Mouse (Mus musculus): ENCODE data around the gene Zfp446. TPM values are rescaled to one million over a fixed set of nuclear protein-coding genes. Genes with fewer than 3 reads are reported as not detected.

The Zfp446 gene
- 7.5 and 7.8 TPM in 2 replicates for total RNA-seq (2012; rRNA removed)
- total RNA-seq (2014; rRNA removed) = 11.9 and 12.8 TPM in 2 replicates
- 12.5 and 12.9 TPM in 2 replicates for polyA plus RNA-seq (2012; ENCODE audit: insufficient read length, low read depth)

DNA sequence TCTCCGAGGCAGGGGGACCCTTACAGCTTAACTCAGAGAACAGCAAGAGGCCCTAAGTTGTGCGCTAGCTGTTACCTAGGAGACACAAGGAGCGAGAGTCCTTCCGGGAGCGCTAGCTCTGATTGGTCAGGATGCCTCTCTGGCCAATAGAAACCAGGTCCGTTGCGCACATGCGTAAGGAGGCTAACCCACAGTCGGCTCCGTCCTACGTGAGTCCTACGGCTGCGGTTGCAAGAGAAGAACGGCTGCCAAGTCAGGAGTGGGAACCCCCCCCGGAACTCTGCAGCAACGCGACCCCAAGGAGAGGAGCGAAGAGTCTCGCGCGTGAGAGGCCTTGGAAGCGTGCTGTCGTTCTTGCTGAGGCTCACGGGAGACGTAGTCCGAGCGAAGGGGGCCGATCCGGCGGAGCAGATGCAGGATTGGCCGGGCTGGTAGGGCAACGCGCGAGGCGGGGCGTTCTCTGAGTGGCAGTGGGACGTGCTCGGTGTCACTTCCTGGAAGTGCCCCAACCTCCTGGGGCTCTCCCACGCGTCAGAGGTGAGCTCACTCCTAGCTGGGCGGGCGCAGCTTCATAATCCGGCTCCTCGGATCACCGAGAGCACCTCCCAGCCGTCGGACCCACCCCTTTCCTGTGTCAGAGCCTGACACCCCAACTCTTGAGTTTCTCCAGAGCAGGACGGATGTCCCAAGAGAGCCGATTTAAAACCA is at the start of gene Zfp446:
TSS of gene Zfp446 (plus strand) at position 167 of the 708 bp plus-strand sequence.
- Histone ChIP-seq H3K9me3 (replicated peaks; ENCODE audit: low read length) (no peaks in the 10 kb centered on the region), H3K27ac (ENCODE audit: insufficient read depth, low read depth) (peak within 1 kb of the TSS; percentile 74), H3K36me3 (replicated peaks in 1 of 2; ENCODE audit: control insufficient read depth in 1 of 2, insufficient read depth in 1 of 2, low read length in 1 of 2) (peaks cover 12 to 26% of the 10 kb centered on the region in 2 experiments), H3K27me3 (replicated peaks) (no peaks in the 10 kb centered on the region), H3K9ac (ENCODE audit: insufficient read depth, low read depth) (peak within 1 kb of the TSS; percentile 66), H3K4me3 (replicated peaks in 1 of 3; ENCODE audit: low read depth in 2 of 3, low read length in 2 of 3, poor library complexity in 1 of 3) (peak within 1 kb of the TSS; percentile 73 to 80 (median 74)), H3K79me2 (replicated peaks; ENCODE audit: control insufficient read depth, extremely low read depth, insufficient read depth, poor library complexity, severe bottlenecking) (no peaks in the 10 kb centered on the region), H3K4me1 (ENCODE audit: control insufficient read depth in 1 of 2, insufficient read depth in 2 of 2) (peaks cover 10 to 31% of the 10 kb centered on the region in 2 experiments; a peak in 3 of 4 replicates), H3K4me2 (ENCODE audit: insufficient read depth, low read depth, poor library complexity, severe bottlenecking) (peak within 1 kb of the TSS; percentile 72)
- DNase-seq (ENCODE audit: extremely low read depth) = peak; percentile 96
- no peak for TF ChIP-seq ZKSCAN1 (IDR thresholded peaks at IDR 0.05; ENCODE audit: borderline replicate concordance, low read depth, low read length)
- peak; percentile 65 for TF ChIP-seq BHLHE40 (IDR thresholded peaks at IDR 0.05; ENCODE audit: low read depth, low read length)
- TF ChIP-seq USF2 (conservative IDR thresholded peaks at IDR 0.05; ENCODE audit: low read depth, low read length) = no peak
- TF ChIP-seq E2F4 (IDR thresholded peaks at IDR 0.05; ENCODE audit: insufficient replicate concordance, low read depth, low read length) = no peak
- no peak for TF ChIP-seq PAX5 (IDR thresholded peaks at IDR 0.05; ENCODE audit: low read length)
- no peak for TF ChIP-seq SMC3 (IDR thresholded peaks at IDR 0.05; ENCODE audit: low read depth, low read length)
- no peak for TF ChIP-seq GABPA (IDR thresholded peaks at IDR 0.05; ENCODE audit: insufficient replicate concordance, low read depth, low read length)
- TF ChIP-seq ZMIZ1 (IDR thresholded peaks at IDR 0.05; ENCODE audit: low read depth, low read length) = 0 out of 2 replicates have a peak, but pooled peaks have one; percentile 36
- TF ChIP-seq MAX (IDR thresholded peaks at IDR 0.05; ENCODE audit: low read length) = peak; percentile 89
- TF ChIP-seq KAT2A (IDR thresholded peaks at IDR 0.05; ENCODE audit: insufficient replicate concordance, low read length) = peak; percentile 73; the same call in 1 of the 2 replicates
- no peak for TF ChIP-seq POLR2AphosphoS2 (IDR thresholded peaks at IDR 0.05; ENCODE audit: low read depth, low read length)
- no peak for TF ChIP-seq UBTF (IDR thresholded peaks at IDR 0.05; ENCODE audit: low read depth, low read length)
- peak; percentile 65; the same call in 1 of the 2 replicates for TF ChIP-seq NELFE (IDR thresholded peaks at IDR 0.05; ENCODE audit: low read depth, low read length)
- peak; percentile 92 for TF ChIP-seq ELF1 (IDR thresholded peaks at IDR 0.05; ENCODE audit: low read depth, low read length)
- TF ChIP-seq CHD2 (IDR thresholded peaks at IDR 0.05; ENCODE audit: low read length) = peak; percentile 72
- 0 out of 2 replicates have a peak, but pooled peaks have one; percentile 52 for TF ChIP-seq RCOR1 (conservative IDR thresholded peaks at IDR 0.05; ENCODE audit: low read depth, low read length)
- TF ChIP-seq MYC (IDR thresholded peaks at IDR 0.05; ENCODE audit: low read depth, low read length) = no peak
- TF ChIP-seq MAZ (IDR thresholded peaks at IDR 0.05; ENCODE audit: low read depth, low read length) = peak; percentile 86
- peak; percentile 66 for TF ChIP-seq MXI1 (IDR thresholded peaks at IDR 0.05; ENCODE audit: low read depth, low read length)
- peak; percentile 27; the same call in 1 of the 2 replicates for TF ChIP-seq MEF2A (IDR thresholded peaks at IDR 0.05; ENCODE audit: borderline replicate concordance, low read depth, low read length)
- TF ChIP-seq EP300 (IDR thresholded peaks at IDR 0.05; ENCODE audit: low read length) = no peak
- peak; percentile 40 for TF ChIP-seq ETS1 (conservative IDR thresholded peaks at IDR 0.05; ENCODE audit: low read depth, low read length)
- TF ChIP-seq CTCF (conservative IDR thresholded peaks at IDR 0.05 in 1 of 2, IDR thresholded peaks at IDR 0.05 in 1 of 2; ENCODE audit: low read depth in 2 of 2, low read length in 2 of 2) = no peak
- TF ChIP-seq IRF4 (IDR thresholded peaks at IDR 0.05; ENCODE audit: low read depth, low read length) = peak; percentile 45; the same call in 1 of the 2 replicates
- peak; percentile 63 for TF ChIP-seq POLR2A (IDR thresholded peaks at IDR 0.05; ENCODE audit: low read depth, low read length)
- TF ChIP-seq HCFC1 (IDR thresholded peaks at IDR 0.05; ENCODE audit: low read depth, low read length) = peak; percentile 93
- TF ChIP-seq CHD1 (IDR thresholded peaks at IDR 0.05; ENCODE audit: low read depth, low read length) = no peak
- peak; percentile 89 for TF ChIP-seq NRF1 (IDR thresholded peaks at IDR 0.05; ENCODE audit: low read depth, low read length)
- peak; percentile 69 for TF ChIP-seq TCF12 (IDR thresholded peaks at IDR 0.05; ENCODE audit: low read depth, low read length)
- TF ChIP-seq RAD21 (IDR thresholded peaks at IDR 0.05; ENCODE audit: low read depth, low read length) = no peak
- no peak for TF ChIP-seq ZC3H11A (IDR thresholded peaks at IDR 0.05; ENCODE audit: low read depth, low read length)
- no peak; the same call in 1 of the 2 replicates for TF ChIP-seq TBP (conservative IDR thresholded peaks at IDR 0.05; ENCODE audit: low read depth, low read length)
- in situ Hi-C loops (cut with MboI; ENCODE audit: low pct_ligation_motif_present, low pct_unique_long_range_greater_than_20kb, low sequenced_read_pairs) (no loop called here), dilution Hi-C loops (cut with MboI; ENCODE audit: extremely low pct_ligation_motif_present, extremely low pct_unique_long_range_greater_than_20kb, low sequenced_read_pairs) (no loop called here)

All from CH12.LX (cell line).